Mouse (Mus musculus) spleen, adult 18-20 months (tissue): Measurements from ENCODE around the gene Atp1a4.

ENCODE experiments used
- DNase-seq, 2 experiments: peaks; one replicate each; pipeline ENCODE4 v3.0.0; 2022; ENCODE audit warnings: mixed read lengths in 2 of 2

Gene Atp1a4

GRCm38 (mm10) chr1:172217148-172217547, 41.1 kb downstream of the Atp1a4 start:
- DNase-seq, result peak; percentile 90 to 94

- DNase-seq, result no peak
These were observed 43.5 kb downstream of the Atp1a4 start for GRCm38 (mm10) chr1:172214748-172215147.

GRCm38 (mm10) chr1:172213771-172214170, 44.4 kb downstream of the Atp1a4 start:
- no peak for DNase-seq

- DNase-seq, result no peak
These were observed 45.4 kb downstream of the Atp1a4 start for GRCm38 (mm10) chr1:172212776-172213175.

GRCm38 (mm10) chr1:172207111-172207584, 51.1 kb downstream of the Atp1a4 start:
- no peak for DNase-seq

- DNase-seq, result peak; percentile 66 to 70
These were observed 51.9 kb downstream of the Atp1a4 start, which contains the start of gene Pea15a for GRCm38 (mm10) chr1:172206141-172206917. Gene Pea15a, minus strand, starts transcription at chr1:172206804.

- DNase-seq, result no peak
These were observed 52.5 kb downstream of the Atp1a4 start for GRCm38 (mm10) chr1:172205741-172206087.

GRCm38 (mm10) chr1:172204814-172205740, 53.1 kb downstream of the Atp1a4 start:
- DNase-seq, result no peak

- no peak for DNase-seq
These were observed 54.0 kb downstream of the Atp1a4 start for GRCm38 (mm10) chr1:172204033-172204813.

- DNase-seq, result no peak
These were observed 54.6 kb downstream of the Atp1a4 start for GRCm38 (mm10) chr1:172203566-172203965.

- no peak for DNase-seq
These were observed 55.2 kb downstream of the Atp1a4 start for GRCm38 (mm10) chr1:172202894-172203522.

- DNase-seq, result no peak
These were observed 56.0 kb downstream of the Atp1a4 start for GRCm38 (mm10) chr1:172201967-172202880.

GRCm38 (mm10) chr1:172200871-172201447, 57.3 kb downstream of the Atp1a4 start:
- no peak for DNase-seq

GRCm38 (mm10) chr1:172200161-172200560, 58.1 kb downstream of the Atp1a4 start:
- DNase-seq, result no peak

- DNase-seq, result no peak
These were observed 59.2 kb downstream of the Atp1a4 start for GRCm38 (mm10) chr1:172198996-172199395.

- DNase-seq, result no peak
These were observed 59.9 kb downstream of the Atp1a4 start for GRCm38 (mm10) chr1:172198316-172198715.

- no peak for DNase-seq
These were observed 60.4 kb downstream of the Atp1a4 start for GRCm38 (mm10) chr1:172197851-172198250.

GRCm38 (mm10) chr1:172197146-172197545, 61.1 kb downstream of the Atp1a4 start:
- DNase-seq, result no peak

- DNase-seq, result no peak
These were observed 63.8 kb downstream of the Atp1a4 start for GRCm38 (mm10) chr1:172194435-172194834.

GRCm38 (mm10) chr1:172192217-172192616, 66.0 kb downstream of the Atp1a4 start:
- no peak for DNase-seq

GRCm38 (mm10) chr1:172191578-172191977, 66.6 kb downstream of the Atp1a4 start:
- DNase-seq, result no peak
